Mouse (Mus musculus) neural tube, embryonic 12.5 days (tissue): ENCODE data around the gene Cldn4. TPM values are rescaled to one million over a fixed set of nuclear protein-coding genes. Genes with fewer than 3 reads are reported as not detected.

ENCODE experiments used
- ATAC-seq: fragments of 200-750 bp; cut with Nextera tagmentation; 2 replicates; pipeline ENCODE4 v1.8.0; 2017; ENCODE audit warnings: low read depth, mild to moderate bottlenecking, moderate TSS enrichment, moderate library complexity; ENCODE audit not compliant: low FRiP score
- H3K27ac ChIP-seq: fragments of 300-500 bp; sonication (generic); 2 replicates; pipeline ENCODE4 v1.5.1; 2016
- H3K27me3 ChIP-seq: fragments of 300-500 bp; sonication (generic); replicated peaks from 2 replicates; pipeline ENCODE4 v1.6.1; 2016; ENCODE audit warnings: mild to moderate bottlenecking
- H3K36me3 ChIP-seq: fragments of 300-500 bp; sonication (generic); 2 replicates; pipeline ENCODE4 v1.6.1; 2016; ENCODE audit warnings: mild to moderate bottlenecking
- H3K4me1 ChIP-seq: fragments of 300-500 bp; sonication (generic); 2 replicates; pipeline ENCODE4 v1.6.1; 2016
- H3K4me2 ChIP-seq: fragments of 300-500 bp; sonication (generic); replicated peaks from 2 replicates; pipeline ENCODE4 v1.6.1; 2016; ENCODE audit warnings: mild to moderate bottlenecking
- H3K4me3 ChIP-seq: fragments of 300-500 bp; sonication (generic); 2 replicates; pipeline ENCODE4 v1.5.1; 2016
- H3K9ac ChIP-seq: fragments of 300-500 bp; sonication (generic); 2 replicates; pipeline ENCODE4 v1.6.1; 2016; ENCODE audit warnings: mild to moderate bottlenecking
- H3K9me3 ChIP-seq: fragments of 300-500 bp; sonication (generic); 2 replicates; pipeline ENCODE4 v1.6.1; 2016; ENCODE audit warnings: mild to moderate bottlenecking
- WGBS: fragments of 180-500 bp; shearing (Covaris S2); methylation state at CpG from one replicate; pipeline ENCODE4 v1.1.7; 2016; 5-methylcytosine and 5-hydroxymethylcytosine counted together
- polyA plus RNA-seq: library from polyadenylated mRNA; unstranded; fragments of >200 nt; fragmentation: Nextera tagmentation; extraction: Ambion mirVana; gene quantifications from 2 replicates; pipeline ENCODE4 v1.2.1, GENCODE M21; 2016

Gene Cldn4
- polyA plus RNA-seq, 1 experiment from 2014 or later, result 2.1 TPM

DNA sequence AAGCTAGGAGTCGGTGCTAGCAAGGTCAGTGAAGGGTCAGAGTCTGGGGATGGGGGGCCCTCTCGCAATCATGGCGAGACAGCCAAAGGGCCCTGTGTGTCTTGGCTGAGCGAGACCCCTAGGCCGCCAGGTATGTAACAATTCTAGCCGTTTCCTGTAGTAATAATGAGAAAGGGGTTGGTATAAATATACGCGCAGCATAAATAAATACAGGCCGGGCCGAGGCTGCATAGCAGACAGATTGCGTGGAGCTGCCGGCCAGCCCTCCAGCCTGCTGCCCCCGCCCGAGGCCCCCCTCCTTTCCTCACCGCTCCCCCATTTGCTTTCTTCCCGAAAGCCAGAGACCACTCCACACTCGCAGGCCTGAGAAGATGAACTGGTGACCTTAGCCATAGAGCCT is 49.1 kb downstream of the Cldn4 start:
- Histone ChIP-seq H3K9me3 (no peaks in the 10 kb centered on the region), H3K4me2 (no peak overlapping the region), H3K9ac (no peak overlapping the region), H3K36me3 (no peaks in the 10 kb centered on the region), H3K27me3 (no peaks in the 10 kb centered on the region; the same call in 1 of the 2 replicates), H3K4me1 (0 out of 2 replicates have a peak, but pooled peaks cover 4% of the 10 kb centered on the region), H3K4me3 (no peak overlapping the region), H3K27ac (no peak overlapping the region)
- 80% methylated on average over 17 of the region's 17 CpGs for WGBS
- no peak for ATAC-seq

DNA sequence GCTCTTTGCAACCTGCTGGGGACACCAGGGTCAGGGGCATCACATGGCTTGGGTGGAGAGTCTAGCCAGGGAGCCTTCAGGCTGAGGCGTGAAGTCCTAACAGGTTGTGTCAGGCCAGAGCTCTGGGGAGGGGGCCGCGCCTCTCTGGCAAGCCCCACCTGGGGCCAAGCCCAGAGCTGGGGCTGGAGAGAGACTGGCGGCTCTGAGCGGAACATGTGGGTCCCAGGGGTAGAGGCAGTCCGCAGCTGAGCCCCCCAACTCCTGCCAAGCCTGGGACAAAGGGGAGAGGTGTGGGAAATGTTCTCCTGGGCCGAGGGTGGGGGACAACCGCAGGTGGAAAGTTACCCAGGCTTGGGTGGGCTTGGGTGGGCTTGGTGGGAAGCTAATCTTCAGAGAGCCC is 49.8 kb downstream of the Cldn4 start:
- ATAC-seq, result no peak
- Histone ChIP-seq H3K27ac (no peak overlapping the region), H3K9ac (no peak overlapping the region)

DNA sequence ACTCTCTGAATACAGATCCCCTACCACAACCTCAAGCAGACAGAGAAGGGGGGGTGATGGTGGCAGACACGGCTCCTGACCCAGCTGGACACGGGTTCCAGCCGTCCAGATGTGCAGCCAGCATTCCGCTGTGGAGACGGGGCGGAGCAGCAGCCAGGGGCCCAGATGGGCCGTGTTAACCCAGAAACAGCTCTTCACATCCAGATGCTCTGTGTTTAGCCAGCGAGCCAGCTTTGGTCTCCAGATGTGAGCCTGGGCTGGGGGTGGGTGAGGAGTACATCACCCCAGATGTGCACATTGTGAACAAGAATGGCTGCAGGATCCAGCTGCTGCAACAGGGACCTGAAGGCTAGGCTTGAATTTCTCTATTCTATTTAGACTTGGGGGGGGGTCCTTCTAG is 51.4 kb downstream of the Cldn4 start:
- no peak overlapping the region for H3K4me3 ChIP-seq
- H3K4me1 ChIP-seq, result no peaks in the 10 kb centered on the region
- ATAC-seq, result no peak
- no peaks in the 10 kb centered on the region for H3K27me3 ChIP-seq
- no peak overlapping the region for H3K4me2 ChIP-seq
- WGBS, result 77% methylated on average over 8 of the region's 8 CpGs
- no peaks in the 10 kb centered on the region for H3K36me3 ChIP-seq
- no peaks in the 10 kb centered on the region for H3K9me3 ChIP-seq
- no peak overlapping the region for H3K9ac ChIP-seq
- no peak overlapping the region for H3K27ac ChIP-seq

More for the DNA sequence above, 49.8 kb downstream of the Cldn4 start:
- no peaks in the 10 kb centered on the region for H3K36me3 ChIP-seq
- H3K4me1 ChIP-seq, result 0 out of 2 replicates have a peak, but pooled peaks cover 4% of the 10 kb centered on the region
- WGBS, result 85% methylated on average over 8 of the region's 8 CpGs
- no peak overlapping the region for H3K4me2 ChIP-seq
- H3K9me3 ChIP-seq, result no peaks in the 10 kb centered on the region
- H3K4me3 ChIP-seq, result no peak overlapping the region
- H3K27me3 ChIP-seq, result no peaks in the 10 kb centered on the region

Other genes starting within 250 kb of the Cldn4 start
- 6.0 and 6.6 TPM in 2 replicates for gene Eln, start 199.6 kb downstream of the Cldn4 start, polyA plus RNA-seq
- not detected in 2 replicates for gene Tmem270, start 40.2 kb downstream of the Cldn4 start, polyA plus RNA-seq
- 2.6 and 2.7 TPM in 2 replicates for gene Cldn13, start 31.4 kb downstream of the Cldn4 start, polyA plus RNA-seq
- 8.8 and 10.1 TPM in 2 replicates for gene Mettl27, start 14.6 kb downstream of the Cldn4 start, polyA plus RNA-seq
- gene Cldn3, start 39.3 kb upstream of the Cldn4 start, polyA plus RNA-seq, result 1.7 and 1.9 TPM in 2 replicates
- 51.6 and 56.3 TPM in 2 replicates for gene Abhd11, start 62.2 kb upstream of the Cldn4 start, polyA plus RNA-seq
- 41.6 and 54.5 TPM in 2 replicates for gene Stx1a, start 76.5 kb upstream of the Cldn4 start, polyA plus RNA-seq
- gene Dnajc30, start 117.3 kb upstream of the Cldn4 start, polyA plus RNA-seq, result 30.3 and 32.2 TPM in 2 replicates
- 106 and 112 TPM in 2 replicates for gene Bud23, start 118.0 kb upstream of the Cldn4 start, polyA plus RNA-seq
- 37.0 and 37.8 TPM in 2 replicates for gene Vps37d, start 131.3 kb upstream of the Cldn4 start, polyA plus RNA-seq
- gene Mlxipl, start 143.0 kb upstream of the Cldn4 start, polyA plus RNA-seq, result 0.58 and 0.66 TPM in 2 replicates
- 23.6 and 23.8 TPM in 2 replicates for gene Tbl2, start 202.7 kb upstream of the Cldn4 start, polyA plus RNA-seq
- gene Bcl7b, start 221.3 kb upstream of the Cldn4 start, polyA plus RNA-seq, result 50.1 and 50.2 TPM in 2 replicates
- 54.7 and 58.6 TPM in 2 replicates for gene Baz1b, start 240.3 kb upstream of the Cldn4 start, polyA plus RNA-seq